Mouse (Mus musculus): Measurements from ENCODE around the gene Aars2.

GRCm38 (mm10) chr17:45526571-45526970 is 19.9 kb downstream of the Aars2 start:
- TF ChIP-seq POLR2A (IDR thresholded peaks at IDR 0.05; ENCODE audit: borderline replicate concordance, insufficient read depth, low read length) (no peak), CTCF (IDR thresholded peaks at IDR 0.05; ENCODE audit: borderline replicate concordance, insufficient read depth, low read depth, low read length) (no peak)
